Mouse (Mus musculus) cerebellum, adult 8-10 months (tissue): ENCODE measurements around the gene Pla2g4f.

Experiments used
- DNase-seq: peaks from one replicate; pipeline ENCODE4 v3.0.0; 2022

Pla2g4f gene

DNA sequence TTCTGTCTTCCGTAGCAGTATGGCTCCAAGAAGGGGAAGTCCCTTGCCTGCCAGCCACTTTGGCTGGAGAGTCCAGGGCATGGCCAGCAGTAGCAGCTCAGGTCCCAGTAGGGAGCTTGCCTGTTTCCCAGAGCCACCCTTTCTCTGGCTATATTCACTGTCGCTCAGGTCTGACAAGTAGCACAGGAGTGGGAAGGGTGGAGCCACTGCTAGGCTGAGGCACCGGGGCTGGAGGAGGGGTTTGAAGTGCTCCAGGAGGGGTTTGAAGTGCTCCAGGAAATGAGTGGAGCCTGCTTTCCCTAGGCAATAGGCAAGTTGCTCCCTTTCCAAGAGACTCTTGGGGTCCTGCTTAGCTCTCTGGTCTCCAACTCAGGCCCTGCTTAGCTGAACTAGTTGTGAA lies at the start of gene Pla2g4f:
TSS of gene Pla2g4f (minus strand) at position 190 of the 400 bp plus-strand sequence.
- DNase-seq, result no peak

GRCm38 (mm10) chr2:120360425-120360824 lies 46.5 kb upstream of the Pla2g4f start:
- no peak for DNase-seq

DNA sequence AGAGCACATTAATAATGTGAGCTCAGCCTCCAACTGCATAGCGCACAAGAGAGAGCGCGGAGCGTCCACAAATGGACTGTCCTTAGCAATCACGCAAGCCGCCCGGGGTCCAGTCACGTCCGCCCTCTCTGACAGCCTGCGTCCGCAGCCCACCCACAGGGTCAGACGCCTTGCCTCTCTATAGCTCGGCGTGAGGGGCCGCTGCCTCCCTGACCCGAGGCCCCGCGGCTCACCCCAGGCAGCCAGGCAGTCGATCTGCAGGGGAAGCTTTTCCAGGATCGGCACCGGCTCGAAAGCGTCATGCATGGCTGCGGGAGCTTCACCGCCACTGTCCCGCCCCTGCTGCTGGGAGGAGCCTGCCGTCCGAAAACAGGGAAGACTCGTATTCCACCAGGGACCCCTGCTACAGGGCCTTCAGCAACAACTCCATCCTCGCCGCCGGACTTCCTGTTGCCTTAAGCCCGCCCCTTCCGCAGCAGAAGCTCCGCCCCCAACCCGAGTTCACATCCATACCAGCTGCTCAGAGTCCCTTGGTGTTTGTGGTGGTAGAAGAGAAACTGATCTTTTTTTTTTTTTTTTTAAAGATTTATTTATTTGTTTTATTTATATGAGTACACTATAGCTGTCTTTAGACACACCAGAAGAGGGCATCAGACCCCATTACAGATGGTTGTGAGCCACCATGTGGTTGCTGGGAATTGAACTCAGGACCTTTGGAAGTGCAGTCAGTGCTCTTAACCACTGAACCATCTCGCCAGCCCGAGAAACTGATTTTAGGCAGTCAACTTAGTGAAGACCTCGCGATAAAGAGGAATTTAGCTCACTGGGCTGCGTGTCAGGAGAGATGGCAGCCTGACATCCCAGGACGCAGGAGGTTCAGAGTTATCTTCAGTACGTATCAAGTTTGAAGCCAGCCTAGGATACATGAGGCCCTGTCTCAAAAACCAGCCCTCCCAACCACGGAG lies 39.0 kb upstream of the Pla2g4f start, which contains the start of gene Vps39:
TSS of gene Vps39 (minus strand) at position 456 of the 965 bp plus-strand sequence.
- DNase-seq, result peak; percentile 81

GRCm38 (mm10) chr2:120351321-120351720 lies 37.4 kb upstream of the Pla2g4f start:
- no peak for DNase-seq

DNA sequence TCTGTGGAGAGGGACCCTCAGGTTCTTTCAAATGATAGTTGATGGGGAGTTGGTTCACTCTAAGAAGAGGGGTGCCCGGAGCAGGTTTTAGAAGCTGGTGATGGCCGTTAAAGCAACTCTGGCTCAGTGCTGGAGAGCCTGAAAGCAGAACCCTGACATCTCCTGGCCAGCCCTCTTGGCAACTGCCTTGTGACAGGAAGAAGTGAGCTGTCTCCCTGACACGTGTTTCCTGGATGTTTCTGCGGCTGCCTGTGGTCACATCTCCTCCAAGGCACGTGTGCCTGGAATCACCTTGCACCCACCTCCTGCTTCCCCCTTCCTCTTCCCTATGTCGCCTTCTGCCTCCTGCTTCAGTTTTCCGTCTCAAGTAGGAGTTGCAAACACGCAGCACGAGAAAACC lies 34.2 kb upstream of the Pla2g4f start:
- DNase-seq, result no peak

DNA sequence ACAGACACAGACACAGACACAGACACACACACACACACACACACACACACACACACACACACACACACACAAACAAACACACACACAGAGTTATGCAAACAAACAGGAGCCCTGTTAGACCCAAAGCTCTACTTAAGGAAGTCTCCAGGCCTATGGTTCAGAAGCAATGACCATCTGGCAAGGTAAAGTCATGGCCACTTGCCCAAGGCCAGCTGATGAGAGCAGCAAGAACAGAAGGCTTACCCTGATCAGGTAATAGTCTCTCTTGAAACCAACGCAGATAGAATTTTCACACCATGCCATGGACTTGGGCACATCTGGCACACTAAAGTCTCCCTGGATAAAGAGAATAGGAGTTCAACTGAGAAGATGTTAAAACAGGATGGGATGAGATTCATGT lies 27.8 kb upstream of the Pla2g4f start:
- DNase-seq, result peak; percentile 48

DNA sequence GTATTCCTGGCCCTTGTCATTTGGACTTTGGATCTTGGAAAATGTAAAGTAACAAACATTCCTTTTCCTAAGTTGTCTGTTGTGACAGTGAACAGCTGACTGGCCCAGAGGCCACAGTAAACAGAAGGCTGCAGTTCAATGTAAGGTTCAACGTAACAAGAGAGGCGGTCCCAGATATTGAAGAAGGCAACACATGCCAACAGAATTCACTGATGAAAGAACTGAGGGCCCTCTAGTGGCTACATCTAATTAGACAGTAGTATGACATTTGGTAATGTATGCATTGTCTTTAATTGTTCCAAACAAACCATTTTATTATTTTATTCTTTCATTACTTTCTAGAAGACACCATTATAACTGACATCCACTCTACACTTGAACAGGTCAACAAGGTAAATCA lies 23.9 kb upstream of the Pla2g4f start:
- DNase-seq, result no peak

DNA sequence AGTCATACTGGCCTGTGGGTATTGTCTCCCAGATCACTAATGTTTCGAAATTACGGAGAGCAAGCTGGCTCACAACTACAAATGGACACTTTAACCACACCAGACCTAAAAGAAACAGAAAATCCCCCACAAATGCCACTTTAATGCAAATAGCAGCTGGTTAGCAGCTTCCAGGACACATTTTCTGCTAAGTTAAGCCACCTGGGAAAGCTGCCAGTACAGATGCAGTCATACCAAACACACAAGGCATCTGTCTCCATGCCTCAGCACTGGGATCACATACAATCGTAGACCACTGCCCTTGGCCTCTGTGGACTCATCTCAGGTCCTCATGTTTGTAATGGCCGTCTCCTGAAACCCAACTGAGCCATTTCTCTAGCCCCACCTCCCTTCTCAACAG lies 17.6 kb upstream of the Pla2g4f start:
- DNase-seq, result no peak

- no peak for DNase-seq
These were observed 1.1 kb upstream of the Pla2g4f start for GRCm38 (mm10) chr2:120315077-120315476.

DNA sequence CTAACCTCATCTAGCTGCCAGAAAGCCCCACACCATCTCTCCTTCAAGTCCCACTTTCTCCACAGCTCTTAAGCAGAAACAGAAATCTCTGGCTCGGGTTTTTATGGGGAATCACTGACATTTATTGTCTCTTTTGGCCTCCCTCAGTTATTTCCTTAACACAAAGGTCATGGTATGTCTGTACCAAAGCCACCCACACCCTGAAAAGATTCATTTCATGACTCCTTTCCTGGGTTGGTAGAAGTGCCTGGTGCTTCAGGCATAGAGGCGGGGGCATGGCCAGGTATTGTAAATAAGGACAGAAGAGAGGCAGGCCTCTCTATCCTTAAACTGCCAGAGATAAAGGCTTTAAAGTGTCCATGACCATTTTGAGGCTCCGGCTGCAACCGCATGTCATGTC lies 522 bp upstream of the Pla2g4f start:
- no peak for DNase-seq

GRCm38 (mm10) chr2:120312276-120312825 lies 1.6 kb downstream of the Pla2g4f start:
- no peak for DNase-seq

DNA sequence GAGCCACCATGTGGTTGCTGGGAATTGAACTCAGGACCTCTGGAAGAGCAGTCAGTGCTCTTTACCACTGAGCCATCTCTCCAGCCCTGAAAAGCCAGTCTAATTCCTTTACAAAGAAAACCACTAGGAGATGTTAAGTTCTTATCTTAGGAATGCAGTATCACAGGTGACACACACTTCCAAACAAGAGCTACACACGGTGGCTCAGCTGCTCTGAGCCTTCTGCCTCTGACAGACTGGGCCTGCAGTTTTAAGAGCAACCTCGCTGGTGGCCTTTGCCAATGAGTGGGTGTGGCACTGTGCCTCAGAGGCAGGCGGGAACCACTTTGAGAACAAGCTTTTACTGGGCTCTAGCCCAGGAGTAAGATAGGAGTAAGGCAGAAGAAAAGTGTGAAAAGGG lies 9.9 kb downstream of the Pla2g4f start:
- DNase-seq, result no peak

- no peak for DNase-seq
These were observed 12.9 kb downstream of the Pla2g4f start for GRCm38 (mm10) chr2:120301076-120301475.

- DNase-seq, result no peak
These were observed 14.1 kb downstream of the Pla2g4f start for GRCm38 (mm10) chr2:120299866-120300265.

DNA sequence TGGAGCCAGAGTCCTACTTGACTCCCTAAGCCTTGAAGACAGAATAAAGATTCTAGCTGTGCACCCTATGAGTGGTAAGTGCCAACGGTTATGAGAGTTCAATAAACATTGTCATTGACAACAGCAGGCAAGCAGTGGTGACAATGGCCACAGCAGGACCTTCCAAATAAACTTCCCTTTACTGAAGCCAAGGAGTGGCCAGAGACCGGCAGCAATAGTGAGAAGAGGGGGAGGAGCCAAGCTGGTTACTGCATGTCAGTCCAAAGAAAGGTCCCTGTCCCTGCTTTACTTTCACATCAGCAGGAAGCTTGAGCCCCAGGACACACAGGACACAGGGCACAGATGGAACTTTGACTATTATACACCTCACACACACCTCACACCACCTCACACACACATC lies 17.8 kb downstream of the Pla2g4f start:
- no peak for DNase-seq

DNA sequence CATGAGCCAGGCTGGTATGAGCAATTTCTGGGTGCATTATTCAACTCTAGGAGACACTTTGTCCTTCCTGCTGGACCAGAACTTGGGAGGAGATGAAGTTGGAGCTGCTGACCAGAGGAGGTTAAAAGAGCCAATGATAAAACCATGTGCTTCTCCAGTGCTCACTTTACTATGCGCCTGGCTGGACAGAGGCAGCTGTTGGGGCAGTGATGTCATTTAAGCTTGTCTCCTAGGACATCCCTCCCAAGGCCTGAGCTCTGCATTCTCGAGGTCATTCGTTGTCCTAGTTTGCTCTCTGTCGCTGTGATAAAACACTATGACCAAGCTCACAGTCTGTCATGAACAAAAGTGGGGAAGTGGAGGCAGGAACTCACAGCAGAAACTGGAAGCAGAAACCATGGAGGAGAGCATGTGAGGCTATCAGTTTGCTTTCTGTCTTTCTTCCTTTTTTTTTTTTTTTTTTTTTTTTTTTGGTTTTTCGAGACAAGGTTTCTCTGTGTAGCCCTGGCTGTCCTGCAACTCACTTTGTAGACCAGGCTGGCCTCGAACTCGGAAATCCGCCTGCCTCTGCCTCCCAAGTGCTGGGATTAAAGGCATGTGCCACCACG lies 22.4 kb downstream of the Pla2g4f start:
- no peak for DNase-seq

- no peak for DNase-seq
These were observed 25.0 kb downstream of the Pla2g4f start, which contains the start of gene Pla2g4d for GRCm38 (mm10) chr2:120288995-120289394. Gene Pla2g4d, minus strand, starts transcription at chr2:120289197.

GRCm38 (mm10) chr2:120288401-120288800 lies 25.6 kb downstream of the Pla2g4f start:
- DNase-seq, result no peak

DNA sequence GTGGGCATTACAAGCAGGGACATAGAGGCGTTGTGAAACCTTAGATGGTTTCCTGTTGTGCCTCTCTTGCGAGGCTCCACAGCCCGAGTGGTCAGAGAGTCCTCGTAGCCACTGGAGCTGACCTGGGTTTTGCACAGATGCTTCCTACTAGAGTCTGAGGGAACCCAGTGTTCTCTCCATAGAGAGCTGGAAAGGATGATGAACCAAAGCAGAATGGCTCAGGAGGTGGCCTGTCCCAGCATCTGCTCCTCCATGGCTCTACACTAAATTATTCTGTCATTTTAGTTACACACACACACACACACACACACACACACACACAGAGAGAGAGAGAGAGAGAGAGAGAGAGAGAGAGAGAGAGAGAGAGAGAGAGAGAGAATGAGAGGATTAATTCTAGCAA lies 28.3 kb downstream of the Pla2g4f start:
- no peak for DNase-seq

DNA sequence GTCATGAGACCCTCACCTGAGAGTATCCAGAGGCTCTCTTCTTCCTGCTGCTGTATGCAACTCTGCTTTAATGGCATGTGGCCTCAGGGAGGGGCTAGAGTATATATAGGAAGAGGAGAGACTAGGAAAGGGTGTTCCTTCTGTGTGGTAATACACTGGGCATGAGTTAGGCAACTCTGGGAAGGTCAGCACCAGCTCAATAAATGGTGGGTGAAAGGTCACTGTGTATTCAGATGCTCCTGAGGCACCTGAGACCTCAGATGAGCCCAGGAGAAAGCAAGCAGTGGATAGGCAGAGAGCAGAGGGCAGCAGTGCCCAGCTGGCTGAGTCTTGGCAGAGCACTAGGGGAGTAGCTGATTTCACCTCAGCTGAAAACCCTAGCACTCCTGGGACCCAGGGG lies 29.3 kb downstream of the Pla2g4f start:
- no peak for DNase-seq

- DNase-seq, result no peak
These were observed 29.9 kb downstream of the Pla2g4f start for GRCm38 (mm10) chr2:120284094-120284493.

GRCm38 (mm10) chr2:120283550-120283949 lies 30.4 kb downstream of the Pla2g4f start:
- no peak for DNase-seq

GRCm38 (mm10) chr2:120281221-120281620 lies 32.7 kb downstream of the Pla2g4f start:
- DNase-seq, result no peak

GRCm38 (mm10) chr2:120279961-120280360 lies 34.0 kb downstream of the Pla2g4f start:
- DNase-seq, result peak; percentile 74
